Mouse (Mus musculus): Measurements from ENCODE around the gene Pdzrn3.

Pdzrn3 gene

DNA sequence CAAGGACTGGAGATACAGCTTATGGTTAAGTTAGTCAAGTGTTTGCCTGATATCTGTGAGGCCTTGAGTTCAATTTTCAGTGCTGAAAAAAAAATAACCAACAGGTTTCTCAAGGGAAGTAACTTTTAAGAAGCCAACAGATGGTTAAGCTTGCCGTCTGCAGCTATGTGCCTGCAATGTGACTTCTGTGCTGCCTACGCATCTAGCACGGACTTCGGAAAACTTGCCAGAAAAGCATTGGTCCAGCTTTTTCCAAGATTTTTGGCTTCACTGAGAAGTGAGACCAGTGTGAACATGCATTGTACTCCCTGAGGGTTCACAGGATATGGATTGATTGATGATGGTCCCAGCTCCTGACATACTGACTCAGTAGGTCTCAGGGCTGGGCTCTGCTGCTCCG, 186.1 kb downstream of the Pdzrn3 start:
- no peak for DNase-seq

DNA sequence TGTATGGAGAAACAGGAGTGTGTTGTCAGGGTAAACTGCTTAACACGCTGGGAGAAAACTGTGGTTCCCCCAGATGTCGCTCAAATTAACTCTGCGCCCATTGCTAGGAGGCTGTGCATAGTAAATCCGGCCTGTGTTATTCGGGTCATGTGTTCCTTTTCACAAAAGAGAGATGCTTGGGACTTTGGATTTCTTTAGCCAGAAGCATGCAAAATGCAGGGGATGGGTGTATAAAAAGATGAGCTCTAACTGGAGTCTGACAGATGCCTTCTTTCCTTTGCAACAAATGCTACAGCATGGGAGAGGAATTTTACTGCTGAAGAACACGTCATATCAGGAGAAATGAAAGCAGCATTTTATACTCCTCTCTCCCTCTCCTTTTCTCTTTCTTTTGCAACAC, 190.4 kb downstream of the Pdzrn3 start:
- DNase-seq, result no peak

DNA sequence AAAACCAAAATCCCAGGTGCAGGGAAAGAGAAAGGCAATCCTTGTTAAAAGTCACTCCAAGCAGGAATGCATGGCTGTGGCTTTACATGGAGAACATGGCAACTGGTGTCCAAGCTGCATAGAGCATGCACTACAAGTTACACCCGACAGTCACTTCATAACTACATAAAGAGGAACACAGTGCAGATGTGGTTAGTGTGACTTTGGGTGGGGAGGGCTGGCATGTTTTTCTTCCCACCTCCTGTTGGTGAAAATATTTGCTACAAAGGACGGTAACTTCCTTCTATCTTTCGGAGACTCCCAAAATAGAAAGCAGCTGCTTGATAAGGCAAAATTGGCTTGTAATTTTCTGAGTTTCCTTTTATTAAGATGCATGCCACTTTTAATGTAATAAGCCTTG, 190.8 kb downstream of the Pdzrn3 start:
- DNase-seq, result no peak

DNA sequence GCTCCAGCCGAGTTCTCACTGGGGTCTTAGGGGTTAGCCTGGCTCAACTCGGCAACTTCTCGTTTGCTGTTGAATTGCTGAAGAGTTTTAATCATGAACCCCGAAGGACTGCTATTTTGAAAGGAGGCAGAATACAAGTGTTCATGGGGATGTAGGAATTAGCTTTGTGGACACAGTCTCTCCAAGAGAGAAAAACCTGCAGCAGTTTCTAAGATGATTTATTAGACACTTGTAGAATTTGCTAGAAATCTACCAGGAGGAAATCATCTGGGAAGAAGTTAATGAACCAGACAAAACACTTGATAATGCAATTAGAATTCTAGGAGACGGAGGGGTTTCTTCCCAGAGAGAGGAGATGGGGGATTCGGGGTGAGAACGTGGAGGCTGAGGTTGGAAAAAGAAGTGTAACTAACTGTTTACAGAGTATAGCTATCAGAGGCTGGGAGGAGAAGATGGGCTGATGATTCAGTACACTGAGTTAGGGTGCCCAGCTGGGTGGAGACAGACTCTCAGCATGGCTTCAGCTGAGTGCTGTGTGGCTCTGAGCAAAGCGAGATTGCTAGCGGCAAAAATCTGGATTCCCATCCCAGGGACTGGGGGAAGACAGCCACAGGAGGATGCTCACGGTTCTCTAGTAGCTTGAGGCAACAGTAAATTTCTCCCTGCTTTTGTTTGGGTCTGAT, 193.5 kb downstream of the Pdzrn3 start:
- no peak for DNase-seq

DNA sequence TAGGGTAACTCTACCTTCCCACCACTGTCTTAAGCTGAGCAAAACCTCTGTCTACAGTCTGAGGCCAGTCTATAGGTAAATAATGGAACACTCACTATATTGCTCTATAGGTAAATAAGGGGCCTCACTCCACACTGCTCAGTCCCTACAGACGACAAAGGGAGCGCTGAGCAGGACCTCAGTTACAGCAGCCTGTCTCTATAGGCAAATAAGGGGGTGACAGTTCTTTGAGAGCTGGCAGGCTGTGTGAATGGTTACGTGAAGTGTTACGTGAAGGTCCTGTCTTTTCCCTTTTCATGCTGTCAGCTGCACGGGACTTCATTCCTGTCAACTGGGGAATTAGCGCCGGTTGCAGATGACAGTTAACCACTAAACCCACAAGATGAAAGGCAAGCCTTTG, 207.0 kb downstream of the Pdzrn3 start:
- DNase-seq, result no peak

DNA sequence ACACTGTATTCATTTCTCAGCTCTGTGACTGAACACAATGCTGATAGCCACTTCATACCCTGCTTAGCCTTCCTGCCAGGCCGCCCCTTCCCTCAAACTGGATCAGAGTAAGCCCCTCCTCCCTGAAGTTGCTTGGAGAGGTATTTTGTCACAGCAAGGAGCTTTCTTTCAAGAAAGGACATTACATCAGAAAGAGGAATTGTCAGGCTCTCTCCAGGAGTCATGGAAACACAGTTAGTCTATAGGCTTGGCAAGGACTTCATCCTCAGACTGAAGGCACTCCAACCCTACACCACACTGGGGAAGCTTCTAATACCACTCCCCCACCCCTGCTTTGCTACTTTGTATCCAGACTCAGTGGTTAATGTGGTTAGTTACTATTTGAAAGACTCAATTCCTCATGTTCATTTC, 224.2 kb downstream of the Pdzrn3 start:
- no peak for DNase-seq

DNA sequence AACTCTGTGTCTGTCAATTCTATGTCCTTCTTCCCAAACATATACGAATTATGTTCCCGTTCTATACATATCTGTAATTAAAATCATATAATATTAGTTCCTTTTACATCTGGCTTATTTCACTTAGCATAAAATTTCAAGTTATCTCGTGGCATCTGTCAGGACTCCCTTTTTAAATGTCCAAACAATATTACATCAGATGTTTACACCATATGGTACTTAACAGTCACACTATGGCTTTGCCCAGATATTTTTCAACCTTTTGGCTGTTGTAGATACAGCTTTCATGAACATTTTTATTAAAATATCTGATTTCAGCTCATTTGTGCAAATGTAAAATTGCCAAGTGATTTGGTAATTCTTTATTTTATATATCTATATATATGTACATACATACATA, 242.3 kb downstream of the Pdzrn3 start:
- DNase-seq, result no peak

DNA sequence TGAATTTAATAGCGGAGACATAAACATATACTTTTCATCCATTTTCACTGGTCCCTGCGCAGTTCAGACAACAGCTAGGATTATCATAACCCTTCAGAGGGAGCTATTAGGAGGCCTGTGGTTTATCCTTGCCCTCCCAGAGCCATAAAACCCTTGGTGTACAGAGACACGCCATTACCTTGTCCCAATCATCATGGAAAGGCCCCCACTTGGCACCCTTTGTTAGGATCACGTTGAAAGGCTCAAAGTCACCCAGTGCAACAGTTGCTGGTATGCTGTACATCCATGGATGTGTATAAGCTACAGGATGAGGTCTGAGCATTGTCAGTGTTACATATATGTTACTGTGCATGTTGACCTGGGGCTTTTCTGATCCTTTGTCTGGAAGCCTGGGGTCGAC, 252.3 kb downstream of the Pdzrn3 start:
- no peak for DNase-seq

DNA sequence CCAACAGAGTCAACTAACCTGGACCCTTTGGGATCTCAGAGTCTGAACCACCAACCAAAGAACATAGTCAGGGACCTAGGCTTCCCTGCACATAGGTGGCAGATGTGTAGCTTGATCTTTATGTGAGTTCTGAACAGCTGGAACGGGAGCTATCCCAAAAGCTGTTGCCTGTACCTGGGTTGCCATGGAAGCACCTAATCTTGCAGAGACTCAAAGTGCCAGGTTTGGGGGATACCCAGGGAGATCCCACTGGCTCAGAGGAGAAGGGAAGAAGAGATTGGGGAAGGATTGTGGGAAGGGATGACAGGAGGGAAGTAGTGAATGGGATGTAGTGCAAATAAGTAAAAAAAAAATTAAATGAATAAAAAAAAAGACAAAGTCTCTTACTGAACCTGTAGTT, 268.7 kb downstream of the Pdzrn3 start:
- no peak for DNase-seq

DNA sequence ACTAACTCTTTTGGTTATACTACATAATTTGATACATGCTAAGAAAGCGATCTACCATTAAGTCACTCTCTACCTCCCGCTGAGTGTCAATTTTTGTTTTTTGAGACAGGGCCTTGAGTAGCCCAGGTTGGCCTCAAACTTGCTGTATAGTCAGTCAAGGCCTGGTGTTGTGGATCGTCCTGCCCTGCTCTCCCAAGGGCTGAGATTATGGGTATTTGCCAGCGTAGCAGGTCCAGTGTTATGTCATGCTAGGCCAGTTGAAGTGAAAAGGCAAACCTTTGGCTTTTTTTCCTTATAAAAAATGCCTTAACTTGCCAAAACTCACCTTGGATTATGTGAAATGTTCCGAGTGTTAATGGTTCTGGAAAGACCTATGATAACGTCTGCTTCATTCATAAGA, 274.2 kb downstream of the Pdzrn3 start:
- no peak for DNase-seq

DNA sequence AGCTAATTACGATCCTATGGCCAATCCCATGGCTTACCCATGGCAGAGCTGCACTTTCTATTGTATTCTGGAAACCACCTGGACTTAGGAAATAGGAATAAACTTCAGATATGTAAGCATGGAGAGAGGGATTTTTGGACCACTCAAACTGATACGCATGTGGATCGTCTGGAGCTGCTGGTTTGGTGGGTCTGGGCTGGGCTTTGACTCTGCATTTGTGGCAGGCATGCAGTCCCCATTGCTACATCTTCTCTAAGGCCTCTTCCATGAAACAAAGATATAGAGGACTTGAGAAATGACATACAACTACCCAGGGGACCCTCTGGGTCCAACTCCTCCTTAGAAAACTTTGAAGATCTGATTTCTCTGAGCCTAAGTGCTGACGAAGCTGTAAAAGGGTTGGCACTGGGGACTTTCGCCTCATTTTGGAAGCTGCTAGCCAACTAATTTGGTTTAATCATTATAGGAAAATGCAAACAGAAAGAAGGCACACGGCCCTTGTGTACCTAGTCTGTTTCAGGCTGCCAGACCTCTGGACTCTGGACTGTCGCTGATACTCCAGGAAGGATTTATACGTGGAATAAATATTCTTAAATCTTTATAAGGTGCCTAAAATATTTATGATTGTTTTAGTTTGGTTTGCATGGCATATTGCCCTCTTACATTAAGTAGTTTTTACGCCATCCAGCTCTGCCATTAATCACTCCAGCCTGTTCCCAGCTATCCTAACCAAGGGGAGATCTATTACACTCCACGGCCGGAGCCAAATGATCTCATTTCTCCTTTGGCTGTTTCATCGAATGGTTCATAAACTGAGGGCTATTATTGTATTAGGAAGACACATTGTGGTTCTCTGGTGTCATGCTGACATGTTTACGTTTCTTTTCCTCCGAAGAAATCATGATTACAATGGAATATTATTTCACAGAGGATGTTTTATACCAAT, 275.7 kb downstream of the Pdzrn3 start:
- DNase-seq, result peak; percentile 47

All from kidney, postnatal 10 days (tissue).